Mouse (Mus musculus) bone marrow macrophage, adult 2 months (primary cell): Measurements from ENCODE around the gene Tnrc18. TPM values are rescaled to one million over a fixed set of nuclear protein-coding genes. Genes with fewer than 3 reads are reported as not detected.
"Not testable (repeated sequence)": the region's sequence is repeated elsewhere in the genome, so short reads cannot be mapped to it uniquely, and the experiment has no call there.

Experiments used
- H3K27ac ChIP-seq: 2 replicates; pipeline ENCODE4 v1.5.1; 2012; ENCODE audit warnings: low read depth, low read length; ENCODE audit not compliant: insufficient read depth
- H3K4me1 ChIP-seq: 2 replicates; pipeline ENCODE4 v1.6.1; 2012; ENCODE audit warnings: low read length; ENCODE audit not compliant: control insufficient read depth, insufficient read depth
- H3K4me3 ChIP-seq: 2 replicates; pipeline ENCODE4 v1.5.1; 2012; ENCODE audit warnings: mild to moderate bottlenecking, low read length, moderate library complexity; ENCODE audit not compliant: insufficient read depth
- CTCF ChIP-seq: IDR thresholded peaks from 2 replicates; pipeline ENCODE4 v1.5.1; 2012; ENCODE audit warnings: low read depth, mild to moderate bottlenecking, low read length, moderate library complexity
- POLR2A ChIP-seq: IDR thresholded peaks from 2 replicates; pipeline ENCODE4 v1.6.1; 2012; ENCODE audit warnings: mild to moderate bottlenecking, low read depth, low read length, borderline replicate concordance
- polyA plus RNA-seq: library from polyadenylated mRNA; stranded (reverse); fragments of >200 nt; gene quantifications from 2 replicates; pipeline ENCODE4 v1.2.4, GENCODE M21; 2012; ENCODE audit not compliant: missing spikeins, insufficient read depth, insufficient read length

The Tnrc18 gene
- polyA plus RNA-seq, 1 experiment = 64.5 TPM

DNA sequence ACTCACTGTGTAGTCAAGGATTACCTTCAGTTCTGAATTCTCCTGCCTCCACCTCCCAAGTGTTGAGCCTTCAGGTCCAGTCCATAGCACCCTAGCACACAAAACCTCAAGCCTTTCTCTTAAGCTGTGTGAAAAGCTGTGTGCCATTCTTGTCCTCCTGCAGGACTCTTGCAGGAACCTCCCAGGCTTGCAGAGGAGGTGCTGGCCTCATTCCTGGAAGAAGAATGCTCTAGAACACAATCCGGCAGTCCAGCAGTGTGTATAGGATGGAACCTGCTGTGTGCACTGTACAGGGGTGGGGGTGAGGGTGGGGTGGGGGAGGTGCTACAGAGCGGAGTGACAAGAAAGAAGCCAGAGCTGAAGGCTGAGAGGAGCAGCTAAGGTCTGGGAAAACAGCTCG is 30.7 kb upstream of the Tnrc18 start:
- Histone ChIP-seq H3K4me1 (no peaks in the 10 kb centered on the region), H3K27ac (no peak overlapping the region), H3K4me3 (no peak overlapping the region)
- TF ChIP-seq CTCF = no peak
- no peak for TF ChIP-seq POLR2A

DNA sequence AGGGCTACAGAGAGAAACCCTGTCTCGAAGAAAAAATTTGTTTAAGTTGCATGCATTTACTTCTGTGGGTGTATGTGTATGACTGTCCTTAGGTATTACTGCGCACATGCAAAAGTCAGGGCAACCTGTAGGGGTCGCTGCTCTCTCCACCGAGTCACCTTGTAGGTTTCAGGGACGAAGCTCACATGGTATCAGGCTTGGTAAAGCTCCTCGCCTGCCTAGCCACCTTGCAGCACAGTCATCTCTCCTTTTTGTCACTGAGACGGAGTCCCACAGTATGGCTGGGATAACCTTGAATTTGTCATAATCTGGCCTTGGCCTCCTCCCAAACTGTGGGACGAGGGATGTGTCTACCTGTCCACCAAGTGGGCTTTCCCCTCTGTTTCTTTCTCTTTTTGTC is 27.0 kb upstream of the Tnrc18 start:
- Histone ChIP-seq H3K4me1 (peaks cover 11% of the 10 kb centered on the region), H3K4me3 (no peak overlapping the region), H3K27ac (no peak overlapping the region)
- TF ChIP-seq POLR2A = no peak
- TF ChIP-seq CTCF = peak; percentile 61

DNA sequence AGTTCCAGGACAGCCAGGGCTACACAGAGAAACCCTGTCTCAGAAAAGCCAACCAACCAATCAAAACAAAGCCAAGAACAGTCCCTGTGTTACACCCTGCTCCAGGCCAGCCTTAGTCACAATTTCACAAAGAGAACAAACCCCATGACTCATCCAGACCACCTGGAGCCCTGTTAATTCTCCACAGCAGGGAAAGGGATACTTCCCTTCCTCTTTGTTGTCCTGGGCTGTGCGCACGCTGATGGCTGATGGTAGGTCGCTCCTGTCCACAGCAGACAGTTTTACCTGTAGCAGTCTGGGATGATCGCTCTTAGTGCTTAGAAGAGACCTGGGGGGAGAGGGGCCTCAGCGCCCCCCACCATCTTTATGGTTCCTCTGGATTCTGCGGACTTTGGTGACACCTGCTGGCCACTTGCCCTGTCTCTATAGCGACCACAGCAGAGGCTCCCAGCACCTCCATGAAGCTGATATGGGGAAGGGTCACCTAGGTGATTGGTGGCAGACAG is 24.7 kb upstream of the Tnrc18 start:
- peak; percentile 88 for TF ChIP-seq CTCF
- no peak for TF ChIP-seq POLR2A
- Histone ChIP-seq H3K27ac (no peak overlapping the region), H3K4me1 (peaks cover 11% of the 10 kb centered on the region), H3K4me3 (no peak overlapping the region)

DNA sequence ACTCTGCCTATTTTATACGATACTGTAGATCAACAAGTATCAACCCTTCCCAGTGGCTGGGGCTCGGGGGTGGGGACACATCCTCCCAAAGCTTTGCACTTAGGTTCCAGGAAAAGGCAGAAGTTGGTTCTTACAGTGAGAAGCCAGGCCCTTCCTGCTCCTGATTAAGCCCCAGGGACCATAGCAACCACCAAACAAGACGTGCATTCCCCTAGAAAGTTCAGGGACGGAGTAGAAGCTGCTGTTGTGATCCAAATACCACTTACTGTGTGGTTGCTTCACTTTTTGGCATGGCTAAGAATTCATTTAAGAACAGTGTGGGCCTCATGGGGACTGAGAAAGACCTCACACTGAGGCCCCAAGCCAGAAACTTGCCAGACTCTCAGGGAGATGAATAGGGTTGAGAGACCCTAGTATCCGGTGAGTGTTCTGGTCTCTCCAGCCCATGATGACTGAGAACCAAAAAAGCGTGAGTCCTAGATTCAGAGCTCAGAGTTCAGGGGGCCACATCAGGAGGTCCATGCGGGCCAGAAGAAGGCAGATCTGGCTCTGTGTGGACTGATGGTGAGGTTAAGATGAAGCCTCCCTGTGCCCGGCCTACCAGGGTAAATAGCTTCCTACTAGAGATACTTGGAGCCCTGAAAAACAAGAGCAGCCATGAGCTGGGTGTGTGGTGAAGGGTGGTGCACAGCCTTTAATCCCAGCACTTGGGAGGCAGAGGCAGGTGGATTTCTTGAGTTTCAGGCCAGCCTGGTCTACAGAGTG is 24.1 kb upstream of the Tnrc18 start:
- Histone ChIP-seq H3K4me3 (no peak overlapping the region), H3K27ac (no peak overlapping the region), H3K4me1 (peaks cover 11% of the 10 kb centered on the region)
- TF ChIP-seq CTCF (no peak), POLR2A (no peak)

DNA sequence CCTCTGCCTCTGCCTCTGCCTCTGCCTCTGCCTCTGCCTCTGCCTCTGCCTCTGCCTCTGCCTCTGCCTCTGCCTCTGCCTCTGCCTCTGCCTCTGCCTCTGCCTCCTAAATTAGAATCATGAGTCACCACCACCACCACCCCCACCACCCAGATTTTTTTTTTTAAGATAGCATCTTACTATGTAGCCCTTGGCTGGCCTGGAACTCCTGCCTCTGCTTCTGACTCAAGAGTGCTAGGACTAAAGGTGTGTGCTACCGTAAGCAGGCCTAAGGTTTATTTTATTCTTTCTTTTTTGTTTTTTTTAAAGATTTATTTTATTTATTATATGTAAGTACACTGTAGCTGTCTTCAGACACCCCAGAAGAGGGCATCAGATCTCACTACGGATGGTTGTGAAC is 20.0 kb upstream of the Tnrc18 start:
- H3K4me1 ChIP-seq = peaks cover 11% of the 10 kb centered on the region
- not testable (repeated sequence) for H3K27ac ChIP-seq, H3K4me3 ChIP-seq

DNA sequence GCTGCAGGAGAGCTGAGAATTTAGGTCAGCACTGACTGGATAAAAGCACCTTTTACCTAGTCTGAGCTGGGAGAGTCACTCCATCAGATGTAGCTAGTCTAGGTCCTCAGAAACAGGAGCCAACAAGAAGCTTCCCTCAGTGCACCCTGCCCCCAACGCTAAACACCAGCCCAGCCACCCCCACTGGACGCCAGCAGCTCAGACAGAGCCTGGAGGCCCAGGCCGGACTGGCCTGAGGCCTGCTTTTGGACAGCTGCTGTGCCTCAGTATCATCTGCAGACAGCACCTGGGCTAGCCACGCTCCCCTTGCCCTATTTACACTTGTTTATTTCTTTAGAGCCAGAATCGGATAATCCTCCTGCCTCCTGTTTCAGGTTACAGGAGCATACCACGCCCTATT is 19.4 kb upstream of the Tnrc18 start:
- Histone ChIP-seq H3K4me3 (no peak overlapping the region), H3K4me1 (peaks cover 8% of the 10 kb centered on the region), H3K27ac (no peak overlapping the region)
- TF ChIP-seq CTCF (no peak), POLR2A (no peak)

DNA sequence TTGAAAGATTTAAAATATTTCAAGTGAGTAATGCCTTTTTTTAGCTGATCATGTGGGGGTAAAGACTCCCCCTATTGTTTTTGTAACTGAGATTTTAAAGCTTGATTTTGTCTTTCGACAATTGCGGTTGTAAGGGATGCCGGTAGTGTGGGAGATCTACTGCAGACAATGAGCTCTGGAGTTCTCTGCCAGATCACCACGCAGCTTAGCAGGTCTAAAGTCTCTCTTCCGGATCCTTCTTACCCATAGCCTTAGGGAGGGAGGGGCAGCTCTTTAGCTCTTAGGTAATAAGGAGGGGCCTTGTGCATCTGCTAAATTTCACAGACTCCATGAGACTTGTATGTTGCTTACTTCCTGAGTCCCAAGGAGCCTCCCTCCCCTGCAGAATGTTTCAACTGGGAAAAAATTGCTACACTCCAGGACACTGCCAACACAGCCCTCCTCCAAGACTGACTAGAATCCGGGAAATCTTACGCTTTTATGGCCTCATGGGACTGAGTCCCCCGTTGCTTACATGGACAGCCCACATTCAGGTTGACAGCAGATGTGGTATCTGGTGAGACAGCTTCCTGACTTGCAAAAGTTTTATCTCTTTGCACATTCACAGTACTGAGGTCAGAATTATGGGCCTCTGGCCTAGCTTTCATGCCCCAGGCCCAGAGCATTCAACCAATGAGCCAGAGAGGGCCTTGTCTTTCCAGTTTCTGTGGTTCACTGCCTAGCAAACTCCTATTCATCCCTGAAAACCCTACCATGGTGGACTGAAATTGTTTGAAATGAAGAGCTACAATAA is 16.4 kb upstream of the Tnrc18 start:
- Histone ChIP-seq H3K4me3 (no peak overlapping the region), H3K4me1 (no peaks in the 10 kb centered on the region), H3K27ac (no peak overlapping the region)
- TF ChIP-seq POLR2A (no peak), CTCF (no peak)

DNA sequence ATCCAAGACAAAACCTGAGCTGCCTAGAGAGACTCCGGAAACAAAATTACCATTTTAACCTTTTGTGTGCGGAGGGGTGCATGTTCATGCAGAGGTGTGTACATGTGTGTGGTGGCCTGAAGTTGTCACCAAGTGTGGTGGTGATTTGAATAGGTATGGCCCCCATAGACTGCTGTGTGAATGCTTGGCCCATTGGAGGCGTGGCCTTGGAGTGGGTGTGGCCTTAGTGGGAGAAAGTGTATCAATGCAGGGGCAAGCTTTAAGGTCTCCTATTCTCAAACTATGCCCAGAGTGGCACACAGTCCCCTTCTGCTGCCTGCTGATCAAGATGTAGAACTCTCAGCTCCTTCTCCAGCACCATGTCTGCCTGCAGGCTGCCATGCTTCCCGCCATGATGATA is 8.7 kb upstream of the Tnrc18 start:
- TF ChIP-seq CTCF (no peak), POLR2A (no peak)
- Histone ChIP-seq H3K4me3 (no peak overlapping the region), H3K4me1 (peaks cover 10% of the 10 kb centered on the region), H3K27ac (no peak overlapping the region)

DNA sequence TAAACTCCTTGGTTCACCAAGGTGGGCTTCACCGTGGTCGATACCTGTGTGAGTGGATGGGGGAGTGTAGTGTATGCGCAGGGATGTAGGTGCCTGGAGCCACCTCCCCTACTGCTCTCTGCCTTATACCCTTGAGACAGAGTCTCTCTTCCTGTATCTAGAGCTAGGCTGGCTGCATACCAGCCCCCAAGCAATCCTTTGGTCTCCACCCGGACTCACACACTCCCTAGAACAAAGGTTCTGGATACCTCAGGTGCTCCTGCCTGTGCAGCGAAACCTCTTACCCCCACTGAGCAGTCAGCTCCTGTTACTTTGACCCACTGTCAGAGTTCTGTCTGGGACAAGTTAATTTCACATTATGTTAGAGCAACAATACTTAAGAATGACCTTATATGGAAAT is 8.2 kb upstream of the Tnrc18 start:
- peaks cover 10% of the 10 kb centered on the region for H3K4me1 ChIP-seq
- H3K27ac ChIP-seq = no peak overlapping the region
- TF ChIP-seq CTCF (no peak), POLR2A (no peak)
- H3K4me3 ChIP-seq = no peak overlapping the region

DNA sequence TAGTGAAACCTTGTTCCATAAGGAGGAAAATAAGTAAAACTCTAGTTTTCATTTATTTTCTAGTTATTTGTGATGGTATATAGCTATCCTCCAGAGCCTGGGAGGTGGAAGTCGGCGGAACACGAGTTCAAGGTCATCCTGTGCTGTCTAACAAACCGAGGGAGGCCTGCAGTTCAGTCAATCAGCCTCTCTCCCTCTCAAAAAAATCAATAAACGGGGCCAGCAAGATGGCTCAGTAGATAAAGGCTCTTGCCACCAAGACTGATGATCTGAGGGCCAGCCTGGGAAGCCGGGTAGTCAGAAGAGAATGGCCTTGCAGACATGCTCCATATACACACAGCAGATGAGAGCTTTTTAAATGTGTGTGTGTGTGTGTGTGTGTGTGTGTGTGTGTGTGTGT is 6.6 kb upstream of the Tnrc18 start:
- Histone ChIP-seq H3K4me1 (peaks cover 10% of the 10 kb centered on the region), H3K27ac (peak overlapping the region; percentile 100), H3K4me3 (peak overlapping the region; percentile 85; the same call in 1 of the 2 replicates)
- no peak for TF ChIP-seq CTCF
- TF ChIP-seq POLR2A = no peak
